Mouse (Mus musculus): ENCODE data around the gene Fam3c.

DNA sequence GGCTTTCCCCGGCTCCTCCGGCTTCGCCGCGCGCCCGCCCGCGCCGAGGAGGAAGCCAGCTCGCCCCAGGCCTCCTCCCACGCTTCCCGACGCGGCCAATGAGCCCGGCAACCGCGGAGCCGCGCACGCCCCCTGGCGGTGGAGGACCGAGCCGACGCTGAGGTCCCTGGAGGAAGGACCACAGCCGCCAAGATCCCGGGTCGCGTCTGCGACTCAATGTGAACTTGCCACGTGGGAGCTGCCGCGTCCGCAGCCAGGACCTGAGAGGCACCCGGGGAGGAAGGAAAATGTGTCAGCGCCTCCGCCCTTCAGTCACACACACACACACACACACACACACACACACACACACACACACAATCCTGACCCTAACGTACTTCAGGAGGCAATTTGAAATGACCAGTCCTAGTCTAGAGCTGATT, at the start of gene Fam3c:
- TF ChIP-seq POLR2A (IDR thresholded peaks at IDR 0.05; ENCODE audit: insufficient read length, low read depth) (no peak), MAX (IDR thresholded peaks at IDR 0.05; ENCODE audit: low read depth) (no peak), E2F4 (IDR thresholded peaks at IDR 0.05; ENCODE audit: insufficient read depth) (no peak), MYOG (IDR thresholded peaks at IDR 0.05; ENCODE audit: control insufficient read depth in 1 of 3, insufficient read depth in 1 of 3, insufficient read length in 2 of 3, low read depth in 2 of 3) (no peak), TCF12 (IDR thresholded peaks at IDR 0.05; ENCODE audit: insufficient read depth, poor library complexity, severe bottlenecking) (no peak)
